Mouse (Mus musculus) cerebellum, postnatal 10 days (tissue): Measurements from ENCODE around the gene Tnfaip2.
A peak's percentile ranks its signal among the peaks of the same experiment; 100 is the strongest.

ENCODE experiments used
- DNase-seq, 2 experiments: peaks; one replicate each; pipeline ENCODE4 v3.0.0; 2021; ENCODE audit warnings: mixed read lengths in 2 of 2

Tnfaip2 gene

DNA sequence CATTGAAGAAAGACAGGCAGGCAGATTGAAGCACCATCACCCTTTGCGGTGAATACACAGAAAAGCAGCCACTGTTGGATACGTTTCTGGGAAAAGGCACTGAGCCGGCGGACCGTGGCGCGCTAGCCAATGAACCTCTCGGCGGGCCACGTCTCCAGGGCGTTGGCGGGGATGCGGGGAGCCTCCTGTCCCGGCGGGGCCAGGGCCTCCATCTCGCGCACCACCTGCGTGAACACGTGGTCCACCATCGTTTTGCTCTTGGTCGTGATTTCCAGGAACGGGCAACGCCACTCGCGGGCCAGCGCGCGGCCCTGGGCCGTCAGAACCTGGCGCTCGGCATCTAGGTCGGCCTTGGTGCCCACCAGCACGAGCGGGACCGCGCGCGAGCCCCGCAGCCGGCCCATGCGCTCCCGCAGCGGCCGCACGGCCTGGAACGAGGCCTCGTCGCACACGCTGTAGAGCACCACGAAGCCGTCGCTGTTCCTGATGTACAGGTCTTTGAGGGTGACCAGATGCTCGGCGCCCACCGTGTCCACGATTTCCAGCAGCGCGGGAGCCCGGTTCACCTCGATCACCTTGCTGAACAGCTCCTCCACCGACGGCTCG lies 42.9 kb downstream of the Tnfaip2 start:
- no peak for DNase-seq

DNA sequence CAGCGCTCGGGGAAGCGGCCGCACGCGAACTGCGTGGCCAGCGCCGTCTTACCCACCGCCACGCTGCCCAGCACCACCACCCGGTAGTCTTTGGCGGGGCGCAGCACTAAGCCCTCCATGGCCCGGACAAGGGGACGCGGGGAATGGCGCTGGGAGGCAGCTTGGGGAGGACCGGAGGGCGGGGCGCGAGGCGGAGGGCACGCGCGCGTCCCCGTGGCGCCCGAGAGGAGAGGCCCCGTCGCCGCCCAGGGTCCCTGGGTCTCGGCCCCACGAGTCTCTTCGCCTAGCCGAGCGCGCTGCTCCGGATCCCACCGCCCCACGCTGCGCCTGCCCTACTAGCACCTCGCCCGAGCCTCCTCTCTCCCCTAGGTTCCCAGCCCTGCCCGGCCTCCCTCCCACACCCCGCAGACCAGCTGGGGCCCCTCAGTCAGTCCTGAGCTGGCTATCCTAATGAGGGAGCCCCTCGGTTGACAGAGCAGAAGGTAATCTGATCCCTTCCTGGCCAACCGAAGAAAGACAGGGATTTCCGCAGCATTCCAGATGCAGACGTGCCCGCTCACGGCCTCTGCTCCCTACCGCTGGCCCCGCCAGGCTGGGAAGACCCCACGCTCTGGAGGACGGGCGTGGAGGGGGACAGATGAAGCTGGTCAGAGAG lies 43.5 kb downstream of the Tnfaip2 start, which contains the start of gene Gm266:
Gene Gm266, minus strand, starts transcription at position 172 of the 655 bp plus-strand sequence.
- DNase-seq: peak in 1 of 2 experiments; percentile 38

DNA sequence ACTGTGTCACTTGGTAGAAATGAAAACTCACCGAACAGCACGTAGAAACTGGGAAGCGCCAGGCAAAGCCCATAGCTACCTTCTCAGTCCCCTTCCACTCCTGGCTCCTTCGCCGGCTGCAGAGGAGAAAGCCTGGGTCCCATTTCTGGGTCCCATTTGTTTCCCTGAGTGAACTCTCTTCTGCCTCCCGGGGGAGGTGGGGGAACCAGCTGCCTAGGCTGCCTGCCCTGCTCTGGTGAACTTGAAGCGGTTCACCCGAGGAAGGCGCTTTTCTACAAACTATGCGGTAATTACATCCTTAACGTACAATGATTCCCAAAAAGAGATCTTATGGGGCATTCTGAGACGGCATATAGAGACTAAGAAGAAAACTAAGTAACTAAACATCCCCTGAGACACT lies 44.2 kb downstream of the Tnfaip2 start:
- DNase-seq: no peak

DNA sequence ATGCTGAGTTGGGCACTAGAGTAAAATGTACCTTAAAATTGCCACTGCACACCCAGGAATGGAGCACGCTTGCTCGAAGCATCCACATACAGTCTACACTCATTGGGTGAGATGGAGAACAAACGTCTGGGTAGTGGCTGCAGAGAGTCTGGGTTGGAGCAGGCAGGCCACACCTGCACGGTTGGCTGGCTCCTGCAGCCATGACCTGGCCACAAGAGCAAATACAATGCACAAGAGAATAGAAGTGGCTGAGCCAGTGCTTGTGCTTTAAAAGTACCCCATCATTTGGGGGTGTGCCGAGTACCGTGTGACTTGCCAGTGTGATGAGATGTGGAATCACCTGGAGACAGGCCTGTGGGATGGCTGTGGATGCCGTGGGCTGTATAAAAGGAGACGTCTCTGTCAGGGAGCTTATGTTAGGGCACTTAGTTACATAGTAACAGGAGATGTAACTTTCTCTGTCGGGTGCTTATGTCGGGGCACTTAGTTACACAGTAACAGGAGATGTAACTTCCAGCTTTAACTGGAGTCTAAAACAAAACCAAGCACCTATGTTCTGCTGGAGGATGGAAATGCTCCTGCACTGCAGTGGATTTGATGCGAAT lies 47.1 kb downstream of the Tnfaip2 start:
- DNase-seq: no peak

DNA sequence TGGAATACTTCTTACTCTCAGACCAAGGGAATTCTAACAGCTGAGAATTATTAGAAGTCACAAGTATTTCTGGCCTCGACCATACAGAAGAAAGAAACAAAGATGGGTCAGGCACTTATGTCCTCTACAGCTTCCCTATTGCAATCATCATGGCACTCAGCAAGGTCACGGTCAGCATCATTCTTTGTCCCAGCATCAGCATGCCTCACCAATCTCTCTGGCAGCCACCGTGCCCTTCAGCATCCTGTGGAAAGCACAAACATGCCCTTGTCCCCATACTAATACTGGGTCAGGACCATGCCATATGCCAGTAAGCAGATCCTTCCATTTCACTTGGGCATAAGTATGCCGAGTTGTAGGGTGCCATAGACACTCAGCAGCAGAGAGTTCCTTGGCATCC lies 52.7 kb downstream of the Tnfaip2 start:
- DNase-seq: no peak

DNA sequence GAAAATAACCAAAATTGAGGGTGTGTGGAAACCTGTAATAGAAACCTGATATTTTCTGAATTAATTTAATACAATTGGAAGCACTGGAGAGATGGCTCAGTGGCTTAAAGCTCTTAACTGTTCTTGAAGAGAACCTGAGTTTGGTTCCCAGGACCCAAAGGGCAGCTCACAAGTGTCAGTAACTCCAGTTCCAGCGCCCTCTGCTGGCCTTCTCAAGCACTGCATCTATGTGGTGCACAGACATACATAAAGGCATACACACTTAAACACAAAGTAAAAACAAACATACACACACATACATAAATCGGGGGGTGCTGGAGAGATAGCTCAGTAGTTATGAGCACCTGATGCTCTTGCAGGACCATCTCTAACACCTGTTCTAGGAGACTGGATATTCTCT lies 54.8 kb downstream of the Tnfaip2 start:
- no peak for DNase-seq

DNA sequence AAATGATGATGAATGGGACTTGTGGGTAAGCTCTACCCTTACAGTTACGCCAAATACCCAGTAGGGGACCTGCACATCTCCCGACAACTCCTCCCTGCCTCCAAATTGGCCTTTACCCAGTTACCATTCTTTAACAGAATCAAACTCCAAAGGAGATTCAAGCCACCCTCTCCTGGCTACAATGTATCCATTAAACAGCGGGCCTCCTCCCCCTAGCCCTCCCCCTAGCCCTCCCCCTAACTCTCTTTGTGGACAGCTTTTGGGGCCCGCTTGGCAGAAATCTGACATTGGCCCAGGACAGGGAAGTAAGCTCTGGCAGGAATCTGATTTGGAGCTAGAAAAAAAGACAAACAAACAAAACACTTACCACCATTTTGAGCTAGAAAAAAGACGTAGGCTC lies 57.3 kb downstream of the Tnfaip2 start:
- peak in 1 of 2 experiments; percentile 32 for DNase-seq

DNA sequence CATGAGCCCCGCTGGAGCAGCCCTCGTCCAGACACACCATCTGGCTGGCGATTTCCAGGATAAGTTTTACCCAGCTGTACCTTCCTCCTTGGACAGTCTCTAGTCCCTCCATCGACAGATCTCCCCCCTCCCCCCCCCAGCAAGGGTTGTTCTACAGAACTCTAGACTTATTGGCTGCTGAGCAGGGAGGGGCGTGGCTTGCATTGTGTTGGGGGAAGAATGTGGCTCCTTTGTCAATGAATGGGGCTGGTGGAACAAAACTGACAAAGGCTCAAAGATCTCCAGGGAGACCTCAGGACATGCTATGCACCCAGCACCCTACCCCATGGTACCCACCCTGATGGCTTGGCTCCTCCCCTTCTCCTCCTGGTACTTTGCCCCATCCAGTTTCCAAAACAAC lies 58.5 kb downstream of the Tnfaip2 start:
- peak in 1 of 2 experiments; percentile 39 for DNase-seq

DNA sequence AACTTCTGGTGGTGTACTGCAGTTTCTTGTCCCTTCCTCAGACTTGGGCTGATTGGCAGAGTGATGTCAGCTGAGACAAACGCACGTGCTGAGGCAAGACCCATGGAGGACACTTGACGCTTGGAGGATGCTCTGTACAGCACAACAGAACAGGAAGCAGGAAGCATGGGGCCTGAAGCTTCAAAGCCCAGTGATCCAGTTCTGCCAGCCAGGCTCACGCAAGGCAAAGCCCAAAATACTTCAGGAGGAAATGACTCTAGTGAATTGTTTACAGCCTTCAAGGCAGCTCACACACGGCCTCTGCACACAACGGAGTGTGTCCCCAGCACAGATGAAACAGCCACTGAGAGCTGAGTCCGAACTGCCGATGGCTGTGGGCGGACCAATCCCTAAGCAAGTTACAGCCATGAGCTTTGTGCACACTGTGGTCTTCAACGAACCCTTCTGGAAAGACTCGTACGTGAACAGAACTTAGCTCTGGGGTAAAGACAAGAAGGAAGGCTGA lies 60.8 kb downstream of the Tnfaip2 start:
- no peak for DNase-seq

DNA sequence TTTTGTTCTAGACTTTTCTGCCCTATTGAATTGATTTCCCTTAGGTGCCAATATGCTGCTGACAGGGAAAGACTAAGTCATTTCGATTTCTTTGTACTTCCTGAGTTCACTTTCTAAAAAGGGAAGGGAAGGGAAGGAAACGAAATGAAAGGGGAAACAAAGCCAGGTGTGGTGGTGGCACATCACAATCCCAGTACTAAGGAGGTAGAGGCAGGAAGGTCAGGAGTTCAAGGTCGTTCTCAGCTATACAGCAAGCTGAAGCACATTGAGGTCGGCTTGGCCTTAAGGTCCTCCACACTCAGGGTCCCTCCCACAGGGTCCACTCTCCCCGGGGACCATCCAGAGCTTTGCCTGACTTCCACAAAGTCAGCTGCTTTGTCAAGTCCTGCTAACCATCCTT lies 61.3 kb downstream of the Tnfaip2 start:
- peak in 1 of 2 experiments; percentile 26 for DNase-seq
